Mouse (Mus musculus): ENCODE results near the gene Rsu1. TPM values are rescaled to one million over a fixed set of nuclear protein-coding genes. Genes with fewer than 3 reads are reported as not detected.
"Not testable (repeated sequence)": the region's sequence is repeated elsewhere in the genome, so short reads cannot be mapped to it uniquely, and the experiment has no call there.

The Rsu1 gene
- total RNA-seq, 2 experiments from 2014 or later: 50.6 to 51.9 TPM

- DNase-seq: no peak
- intact Hi-C loops (cut with DNase I): no loop called here
Observed at GRCm38 (mm10) chr2:13232305-13232704, 38.9 kb downstream of the Rsu1 start.

GRCm38 (mm10) chr2:13229686-13230085, 41.5 kb downstream of the Rsu1 start:
- DNase-seq: no peak
- intact Hi-C loops (cut with DNase I): no loop called here

DNA sequence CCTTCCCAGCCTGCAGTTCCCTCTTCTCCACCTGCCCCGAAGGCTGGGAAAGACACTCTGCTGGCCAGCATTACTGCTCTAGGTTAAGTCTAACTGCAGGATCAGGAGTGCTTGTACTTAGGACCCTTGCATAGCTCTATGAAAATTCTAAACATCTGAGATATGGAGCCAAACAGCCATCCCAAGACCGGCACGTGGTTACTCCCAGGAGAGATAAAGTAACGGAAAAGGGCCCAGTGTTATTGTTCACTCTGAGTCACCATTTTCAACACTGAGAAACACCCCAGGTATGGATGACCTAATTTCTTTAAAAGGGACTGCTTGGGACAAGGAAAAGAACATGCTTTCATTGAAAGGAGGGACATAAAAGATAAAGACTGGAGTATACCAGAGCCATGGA, 45.2 kb downstream of the Rsu1 start:
- DNase-seq: no peak
- intact Hi-C loops (cut with DNase I): no loop called here

- intact Hi-C loops (cut with DNase I): no loop called here
- DNase-seq: no peak
Observed at GRCm38 (mm10) chr2:13224546-13224945, 46.7 kb downstream of the Rsu1 start.

DNA sequence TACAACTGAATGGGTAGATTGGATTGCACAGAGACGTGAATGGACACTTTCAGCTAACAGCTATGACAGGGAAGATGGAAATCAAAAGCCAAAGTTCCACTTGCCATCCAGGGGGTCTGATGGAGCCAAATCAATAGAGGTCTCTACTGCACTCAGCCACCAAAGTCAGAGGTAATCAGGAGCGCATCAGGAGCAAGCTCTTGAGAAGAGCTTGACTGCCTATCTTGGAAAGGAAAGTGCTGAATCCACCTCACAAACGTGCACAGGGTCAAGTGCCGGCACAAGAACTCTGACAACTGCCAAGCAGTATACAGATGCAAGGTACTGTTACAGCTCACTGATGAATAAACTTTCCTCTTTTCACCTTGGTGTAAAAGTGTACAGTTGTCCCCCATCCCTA, 47.8 kb downstream of the Rsu1 start:
- intact Hi-C loops (cut with DNase I): no loop called here
- no peak for DNase-seq

- intact Hi-C loops (cut with DNase I): no loop called here
- no peak for DNase-seq
Observed at GRCm38 (mm10) chr2:13220141-13220540, 51.1 kb downstream of the Rsu1 start.

- no peak for DNase-seq
- intact Hi-C loops (cut with DNase I): no loop called here
Observed at GRCm38 (mm10) chr2:13218112-13218511, 53.1 kb downstream of the Rsu1 start.

- intact Hi-C loops (cut with DNase I): no loop called here
- no peak for DNase-seq
Observed at GRCm38 (mm10) chr2:13206825-13207224, 64.4 kb downstream of the Rsu1 start.

DNA sequence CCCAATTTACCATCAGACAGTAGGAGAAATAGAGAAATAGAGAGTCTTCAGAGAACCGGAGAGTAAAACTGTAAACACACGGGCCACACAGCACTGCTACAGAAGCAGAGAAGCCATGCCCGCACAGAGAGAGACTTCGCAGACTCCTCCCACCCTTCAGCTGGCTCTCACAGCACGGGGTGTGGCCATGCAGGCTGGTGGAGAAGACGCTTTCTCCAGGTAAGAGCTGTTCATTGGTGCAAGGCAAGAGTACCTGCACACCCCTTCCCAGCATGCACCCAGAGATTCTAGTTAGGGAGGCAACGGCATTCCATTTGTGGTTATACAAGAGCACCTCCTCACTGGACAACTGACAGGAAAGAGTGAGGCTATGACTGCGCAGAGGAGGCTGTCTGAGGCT, 64.8 kb downstream of the Rsu1 start:
- intact Hi-C loops (cut with DNase I): no loop called here
- no peak for DNase-seq

- no peak for DNase-seq
- intact Hi-C loops (cut with DNase I): no loop called here
Observed at GRCm38 (mm10) chr2:13202805-13203475, 68.3 kb downstream of the Rsu1 start.

- no peak for DNase-seq
- intact Hi-C loops (cut with DNase I): no loop called here
Observed at GRCm38 (mm10) chr2:13199713-13200112, 71.5 kb downstream of the Rsu1 start.

- intact Hi-C loops (cut with DNase I): no loop called here
- DNase-seq: no peak
Observed at GRCm38 (mm10) chr2:13199033-13199432, 72.2 kb downstream of the Rsu1 start.

- intact Hi-C loops (cut with DNase I): no loop called here
- DNase-seq: no peak
Observed at GRCm38 (mm10) chr2:13195540-13195939, 75.7 kb downstream of the Rsu1 start.

- DNase-seq: no peak
- intact Hi-C loops (cut with DNase I): no loop called here
Observed at GRCm38 (mm10) chr2:13192157-13192556, 79.1 kb downstream of the Rsu1 start.

GRCm38 (mm10) chr2:13190767-13191166, 80.4 kb downstream of the Rsu1 start:
- intact Hi-C loops (cut with DNase I): no loop called here
- no peak for DNase-seq

- no peak for DNase-seq
- intact Hi-C loops (cut with DNase I): no loop called here
Observed at GRCm38 (mm10) chr2:13188831-13189495, 82.3 kb downstream of the Rsu1 start.

DNA sequence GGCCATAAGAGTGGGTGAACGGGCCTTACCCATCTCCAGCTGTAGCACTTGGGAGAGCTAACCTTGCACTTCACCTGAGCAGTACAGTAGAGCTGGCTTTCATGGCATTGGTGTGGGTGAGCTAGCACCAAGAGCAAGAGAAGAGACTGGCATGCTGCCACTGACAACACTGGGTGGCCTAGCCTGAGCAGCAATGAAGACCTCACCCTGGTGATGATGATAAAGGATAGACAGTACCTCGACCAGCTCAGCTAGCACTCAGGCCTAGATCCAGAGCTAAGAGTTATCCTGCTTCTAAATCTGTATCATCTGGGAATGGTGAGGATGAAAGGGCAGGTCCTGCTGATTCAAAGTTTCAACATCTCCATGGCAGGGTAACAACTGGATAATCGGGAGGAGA, 88.1 kb downstream of the Rsu1 start:
- DNase-seq: no peak
- intact Hi-C loops (cut with DNase I): no loop called here

DNA sequence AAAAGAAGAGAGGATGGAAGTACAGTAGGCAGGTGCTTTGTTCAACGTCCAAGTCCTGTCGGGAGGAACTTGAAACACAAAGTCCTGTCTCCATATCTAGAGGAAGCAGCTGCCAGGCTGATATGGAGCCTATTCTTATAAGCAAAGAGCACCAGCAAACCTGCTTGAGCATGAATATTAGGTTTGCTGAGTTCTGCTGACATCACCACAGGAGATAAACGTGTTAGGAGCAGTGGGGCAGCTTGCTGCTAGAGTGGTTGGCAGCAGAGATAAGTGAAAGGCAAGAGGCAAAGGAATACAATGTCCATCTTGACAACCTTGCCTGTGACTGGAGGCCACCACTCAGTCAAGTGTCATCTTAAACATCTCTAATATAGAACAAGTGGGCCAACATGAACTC, 89.3 kb downstream of the Rsu1 start:
- intact Hi-C loops (cut with DNase I); DNase-seq: not testable (repeated sequence)

DNA sequence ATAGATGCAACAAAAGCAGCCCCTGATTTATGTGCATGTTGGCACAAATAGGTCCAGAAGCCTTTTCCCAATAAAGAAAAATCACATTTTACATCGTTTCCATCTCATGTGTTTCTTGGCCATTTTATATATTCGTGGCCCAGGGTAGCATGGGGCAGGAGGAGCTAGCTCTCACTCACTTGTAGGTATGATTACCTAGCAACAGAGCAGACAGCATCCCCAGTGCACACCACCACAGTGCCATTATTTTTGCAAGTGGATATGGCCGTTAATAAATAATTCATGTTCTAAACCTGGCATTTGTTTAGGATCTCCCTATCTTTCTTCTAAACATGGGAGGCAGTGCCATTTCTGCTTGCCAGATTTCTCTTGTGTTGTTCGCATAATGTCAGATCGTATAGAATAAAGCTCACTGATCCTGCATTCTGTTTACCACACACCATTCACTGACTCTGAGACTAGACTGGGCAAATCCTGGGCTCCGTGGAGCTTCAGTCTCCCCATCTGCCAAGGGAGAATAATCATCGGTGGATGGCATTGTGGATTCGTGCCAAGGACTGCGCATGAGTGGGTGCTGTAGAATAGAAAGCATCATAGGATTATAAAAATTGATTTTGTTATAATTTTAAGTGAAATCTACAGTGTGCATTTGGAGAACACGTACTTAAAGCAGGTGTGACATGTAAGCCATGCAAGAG, 93.4 kb downstream of the Rsu1 start:
- intact Hi-C loops (cut with DNase I): no loop called here

GRCm38 (mm10) chr2:13176304-13176620, 95.0 kb downstream of the Rsu1 start:
- intact Hi-C loops (cut with DNase I): no loop called here

More for the DNA sequence above, 93.4 kb downstream of the Rsu1 start:
- DNase-seq: peak; percentile 80

GRCm38 (mm10) chr2:13175536-13176303, 95.5 kb downstream of the Rsu1 start:
- peak; percentile 34 for DNase-seq
- intact Hi-C loops (cut with DNase I): no loop called here

More at GRCm38 (mm10) chr2:13176304-13176620, 95.0 kb downstream of the Rsu1 start:
- DNase-seq: no peak

Data from left cerebral cortex, postnatal 4 days (tissue).